Mouse (Mus musculus): Measurements from ENCODE around the gene Tgfb3. TPM values are rescaled to one million over a fixed set of nuclear protein-coding genes. Genes with fewer than 3 reads are reported as not detected.

Tgfb3 gene
- polyA plus RNA-seq, 1 experiment from 2014 or later = 8.5 TPM

DNA sequence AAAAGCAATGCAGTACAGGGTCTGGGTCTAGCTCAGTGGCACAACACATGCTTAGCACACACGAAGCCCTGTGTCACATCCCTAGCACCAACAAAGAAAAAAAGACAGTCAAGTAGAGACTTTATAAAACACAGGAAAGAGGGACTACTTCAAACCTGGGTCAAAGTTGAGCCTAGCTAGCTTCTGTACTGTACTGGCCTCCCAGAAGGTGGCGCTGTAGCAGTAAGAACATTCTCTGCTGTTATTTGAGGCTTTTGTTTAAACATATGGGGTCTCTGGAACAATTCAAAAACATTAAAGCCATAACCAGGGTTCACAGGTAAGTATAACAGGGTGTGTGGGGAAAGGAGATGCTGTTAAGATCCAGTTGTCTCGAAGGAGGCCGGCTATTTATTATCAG, 54.4 kb downstream of the Tgfb3 start:
- no peak overlapping the region for H3K4me3 ChIP-seq (replicated peaks)
- ATAC-seq (ENCODE audit: low FRiP score) = no peak

GRCm38 (mm10) chr12:86023081-86023871, 55.6 kb downstream of the Tgfb3 start:
- no peak overlapping the region for H3K4me3 ChIP-seq (replicated peaks)
- no peaks in the 10 kb centered on the region for H3K36me3 ChIP-seq (replicated peaks)
- no peak overlapping the region for H3K4me2 ChIP-seq
- no peak overlapping the region for H3K9ac ChIP-seq
- no peaks in the 10 kb centered on the region for H3K9me3 ChIP-seq
- no peak overlapping the region for H3K27ac ChIP-seq
- no peak for ATAC-seq (ENCODE audit: low FRiP score)
- 83% methylated on average over 4 of the region's 4 CpGs for WGBS
- no peaks in the 10 kb centered on the region for H3K27me3 ChIP-seq
- no peaks in the 10 kb centered on the region; the same call in 1 of the 2 replicates for H3K4me1 ChIP-seq

More for the DNA sequence above, 54.4 kb downstream of the Tgfb3 start:
- no peaks in the 10 kb centered on the region; the same call in 1 of the 2 replicates for H3K4me1 ChIP-seq
- H3K27me3 ChIP-seq = no peaks in the 10 kb centered on the region
- H3K27ac ChIP-seq = no peak overlapping the region
- no peaks in the 10 kb centered on the region for H3K36me3 ChIP-seq (replicated peaks)
- 45% methylated on average over 4 of the region's 4 CpGs for WGBS
- no peaks in the 10 kb centered on the region for H3K9me3 ChIP-seq
- no peak overlapping the region for H3K4me2 ChIP-seq
- no peak overlapping the region for H3K9ac ChIP-seq

GRCm38 (mm10) chr12:86022282-86022984, 56.4 kb downstream of the Tgfb3 start:
- 84% methylated on average over 9 of the region's 9 CpGs for WGBS
- no peaks in the 10 kb centered on the region for H3K36me3 ChIP-seq (replicated peaks)
- H3K4me2 ChIP-seq = no peak overlapping the region
- no peak overlapping the region for H3K9ac ChIP-seq
- H3K9me3 ChIP-seq = no peaks in the 10 kb centered on the region
- H3K27me3 ChIP-seq = no peaks in the 10 kb centered on the region
- H3K4me3 ChIP-seq (replicated peaks) = no peak overlapping the region
- H3K27ac ChIP-seq = no peak overlapping the region
- ATAC-seq (ENCODE audit: low FRiP score) = no peak
- no peaks in the 10 kb centered on the region; the same call in 1 of the 2 replicates for H3K4me1 ChIP-seq

DNA sequence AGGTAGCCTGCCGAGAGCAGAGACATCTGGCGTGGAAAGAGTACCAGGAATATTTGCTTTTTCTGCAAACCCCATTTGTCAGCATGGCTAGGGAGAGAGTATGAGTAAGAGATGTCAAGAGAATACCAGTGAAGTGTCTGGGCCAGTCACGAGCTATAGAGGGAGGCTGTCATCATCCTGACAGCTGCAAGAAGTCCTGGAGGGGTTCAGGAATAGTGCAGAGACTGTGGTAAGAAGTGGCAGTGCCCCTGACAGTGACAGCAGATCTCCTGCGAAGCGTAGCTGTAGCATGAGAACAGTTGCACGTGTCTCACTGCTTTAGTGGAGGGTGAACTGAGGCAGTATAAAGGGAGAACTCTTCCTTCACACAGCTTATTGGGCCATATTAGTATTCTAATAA, 57.3 kb downstream of the Tgfb3 start:
- WGBS = 83% methylated on average over 6 of the region's 6 CpGs
- Histone ChIP-seq H3K4me1 (no peaks in the 10 kb centered on the region; the same call in 1 of the 2 replicates), H3K9me3 (no peaks in the 10 kb centered on the region), H3K27me3 (no peaks in the 10 kb centered on the region), H3K27ac (no peak overlapping the region), H3K4me2 (no peak overlapping the region), H3K9ac (no peak overlapping the region), H3K4me3 (replicated peaks) (no peak overlapping the region), H3K36me3 (replicated peaks) (no peaks in the 10 kb centered on the region)
- no peak for ATAC-seq (ENCODE audit: low FRiP score)

DNA sequence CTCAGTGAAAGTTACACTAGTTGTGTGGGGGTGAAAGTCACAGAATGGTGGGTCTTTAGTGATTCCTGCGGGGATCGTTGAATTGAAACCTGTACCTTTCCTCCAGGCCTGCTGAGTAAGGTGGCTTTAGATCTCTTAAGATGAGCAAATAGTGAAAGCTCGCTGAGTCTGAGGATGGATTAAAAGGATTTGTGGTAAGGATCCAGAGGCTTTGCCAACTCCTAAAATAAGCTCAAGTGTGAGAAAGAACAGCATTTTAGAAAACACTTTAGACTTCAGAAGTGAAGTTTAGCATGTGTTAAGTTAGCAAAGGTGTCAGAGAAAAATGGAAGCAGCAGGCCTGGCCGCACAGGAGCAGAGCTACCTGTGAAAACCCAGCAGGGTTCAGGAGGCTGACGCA, 61.5 kb downstream of the Tgfb3 start:
- WGBS = 68% methylated on average over 5 of the region's 5 CpGs
- no peaks in the 10 kb centered on the region; the same call in 1 of the 2 replicates for H3K36me3 ChIP-seq (replicated peaks)
- no peak overlapping the region for H3K4me2 ChIP-seq
- ATAC-seq (ENCODE audit: low FRiP score) = no peak
- no peaks in the 10 kb centered on the region for H3K4me1 ChIP-seq
- no peak overlapping the region for H3K27ac ChIP-seq
- H3K27me3 ChIP-seq = no peaks in the 10 kb centered on the region
- no peak overlapping the region for H3K4me3 ChIP-seq (replicated peaks)
- H3K9me3 ChIP-seq = no peaks in the 10 kb centered on the region
- no peak overlapping the region for H3K9ac ChIP-seq

DNA sequence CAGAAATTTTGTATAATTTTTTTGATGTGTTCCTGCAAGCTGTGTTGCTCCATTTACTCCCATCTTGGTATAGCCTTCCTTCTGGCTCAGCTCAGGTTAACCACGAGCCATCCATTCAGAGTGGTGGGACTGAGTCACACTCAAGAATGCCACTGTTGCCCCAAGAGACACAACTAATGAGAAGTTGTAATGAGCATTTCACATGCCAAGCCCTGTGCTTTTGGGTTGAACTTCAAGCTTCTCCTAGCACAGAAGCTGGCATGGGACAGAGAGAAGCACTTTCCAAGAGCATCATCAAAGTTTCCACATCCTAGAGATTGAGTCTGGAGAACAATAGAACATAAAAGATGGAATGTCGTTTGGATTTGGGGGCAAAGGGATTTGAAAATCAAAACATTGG, 63.7 kb downstream of the Tgfb3 start:
- 76% methylated on average over 2 of the region's 2 CpGs for WGBS
- H3K36me3 ChIP-seq (replicated peaks) = no peaks in the 10 kb centered on the region; the same call in 1 of the 2 replicates
- ATAC-seq (ENCODE audit: low FRiP score) = no peak
- H3K27me3 ChIP-seq = no peaks in the 10 kb centered on the region
- H3K9ac ChIP-seq = no peak overlapping the region
- H3K9me3 ChIP-seq = no peaks in the 10 kb centered on the region
- no peak overlapping the region for H3K4me3 ChIP-seq (replicated peaks)
- H3K4me2 ChIP-seq = no peak overlapping the region
- H3K4me1 ChIP-seq = no peaks in the 10 kb centered on the region
- no peak overlapping the region for H3K27ac ChIP-seq

GRCm38 (mm10) chr12:86014621-86015020, 64.2 kb downstream of the Tgfb3 start:
- 80% methylated on average over 3 of the region's 3 CpGs for WGBS
- Histone ChIP-seq H3K36me3 (replicated peaks) (no peaks in the 10 kb centered on the region; the same call in 1 of the 2 replicates), H3K4me2 (no peak overlapping the region), H3K9me3 (no peaks in the 10 kb centered on the region), H3K4me1 (no peaks in the 10 kb centered on the region), H3K9ac (no peak overlapping the region), H3K27ac (no peak overlapping the region), H3K4me3 (replicated peaks) (no peak overlapping the region), H3K27me3 (no peaks in the 10 kb centered on the region)
- ATAC-seq (ENCODE audit: low FRiP score) = no peak

- Histone ChIP-seq H3K27ac (no peak overlapping the region), H3K27me3 (no peaks in the 10 kb centered on the region), H3K4me1 (no peaks in the 10 kb centered on the region), H3K9ac (no peak overlapping the region), H3K36me3 (replicated peaks) (no peaks in the 10 kb centered on the region; the same call in 1 of the 2 replicates), H3K9me3 (no peaks in the 10 kb centered on the region), H3K4me2 (no peak overlapping the region), H3K4me3 (replicated peaks) (no peak overlapping the region)
- 87% methylated on average over 2 of the region's 2 CpGs for WGBS
- no peak for ATAC-seq (ENCODE audit: low FRiP score)
These were observed 64.7 kb downstream of the Tgfb3 start for GRCm38 (mm10) chr12:86014174-86014573.

DNA sequence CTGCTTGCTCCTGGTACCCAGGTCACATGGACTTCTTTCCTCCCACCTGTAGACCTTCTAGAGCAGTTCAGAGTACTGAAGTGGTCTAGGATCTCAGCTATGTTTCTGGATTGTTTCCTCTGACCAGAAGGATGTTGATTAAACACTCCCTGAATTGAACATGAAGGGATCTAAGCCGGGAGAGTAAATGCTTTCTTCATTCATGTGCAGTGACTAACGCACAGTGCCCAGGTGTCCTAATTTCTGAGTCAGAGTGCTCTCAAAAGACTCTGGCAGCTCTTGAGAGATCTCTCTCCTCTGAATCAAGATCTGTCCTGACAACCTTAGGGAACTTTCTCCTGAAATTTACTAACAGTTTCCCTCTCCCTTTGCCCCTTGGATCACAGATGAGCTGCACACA, 66.6 kb downstream of the Tgfb3 start:
- Histone ChIP-seq H3K9ac (no peak overlapping the region), H3K27ac (no peak overlapping the region), H3K4me2 (no peak overlapping the region), H3K9me3 (no peaks in the 10 kb centered on the region), H3K4me3 (replicated peaks) (no peak overlapping the region), H3K27me3 (no peaks in the 10 kb centered on the region), H3K36me3 (replicated peaks) (no peaks in the 10 kb centered on the region; the same call in 1 of the 2 replicates), H3K4me1 (no peaks in the 10 kb centered on the region)
- ATAC-seq (ENCODE audit: low FRiP score) = no peak
- WGBS = 84% methylated on average over 2 of the region's 2 CpGs

GRCm38 (mm10) chr12:86010656-86011055, 68.2 kb downstream of the Tgfb3 start:
- Histone ChIP-seq H3K27me3 (no peaks in the 10 kb centered on the region), H3K27ac (no peak overlapping the region), H3K4me1 (no peaks in the 10 kb centered on the region), H3K9ac (no peak overlapping the region), H3K4me3 (replicated peaks) (no peak overlapping the region), H3K4me2 (no peak overlapping the region), H3K36me3 (replicated peaks) (no peaks in the 10 kb centered on the region; the same call in 1 of the 2 replicates), H3K9me3 (no peaks in the 10 kb centered on the region)
- WGBS = 86% methylated on average over 5 of the region's 5 CpGs
- no peak for ATAC-seq (ENCODE audit: low FRiP score)

GRCm38 (mm10) chr12:86007377-86007776, 71.5 kb downstream of the Tgfb3 start:
- WGBS = 76% methylated on average over 3 of the region's 3 CpGs

More at GRCm38 (mm10) chr12:86007377-86007776, 71.5 kb downstream of the Tgfb3 start:
- Histone ChIP-seq H3K4me1 (no peaks in the 10 kb centered on the region), H3K36me3 (replicated peaks) (no peaks in the 10 kb centered on the region), H3K27ac (no peak overlapping the region), H3K4me2 (no peak overlapping the region), H3K27me3 (no peaks in the 10 kb centered on the region), H3K4me3 (replicated peaks) (no peak overlapping the region), H3K9me3 (no peaks in the 10 kb centered on the region), H3K9ac (no peak overlapping the region)
- ATAC-seq (ENCODE audit: low FRiP score) = no peak

All from forebrain, embryonic 12.5 days (tissue).